Mouse (Mus musculus): ENCODE results near the gene Kiss1r. TPM values are rescaled to one million over a fixed set of nuclear protein-coding genes. Genes with fewer than 3 reads are reported as not detected.

The Kiss1r gene
- total and polyA plus RNA-seq, 3 experiments, result 0.30 to 0.33 (median 0.33) TPM

GRCm38 (mm10) chr10:79929967-79930825 lies 13.4 kb downstream of the Kiss1r start:
- H3K9me3 ChIP-seq (replicated peaks), result no peaks in the 10 kb centered on the region
- no peak for TF ChIP-seq CTCF (IDR thresholded peaks at IDR 0.05; ENCODE audit: low read depth, low read length)
- no peak for TF ChIP-seq POLR2AphosphoS5 (IDR thresholded peaks at IDR 0.05; ENCODE audit: insufficient replicate concordance, low read depth, low read length)
- no peak for TF ChIP-seq TAL1 (conservative IDR thresholded peaks at IDR 0.05; ENCODE audit: low read depth, low read length)
- TF ChIP-seq GATA2 (IDR thresholded peaks at IDR 0.05; ENCODE audit: borderline replicate concordance, low read depth, low read length), result no peak
- TF ChIP-seq GATA1 (IDR thresholded peaks at IDR 0.05; ENCODE audit: borderline replicate concordance, low read length), result no peak
- no peak for ATAC-seq (ENCODE audit: extremely low read depth, insufficient number of reproducible peaks, low FRiP score, poor library complexity, severe bottlenecking)
- no peak overlapping the region; the same call in 1 of the 2 replicates for H3K4me3 ChIP-seq (ENCODE audit: low read depth, low read length)
- H3K27me3 ChIP-seq (ENCODE audit: insufficient read depth, low read length), result no peaks in the 10 kb centered on the region
- H3K36me3 ChIP-seq (replicated peaks), result peaks cover 61% of the 10 kb centered on the region
- H3K4me1 ChIP-seq (ENCODE audit: insufficient read depth, low read depth, low read length), result peaks cover 77% of the 10 kb centered on the region
- DNase-seq (ENCODE audit: low spot score), result no peak

DNA sequence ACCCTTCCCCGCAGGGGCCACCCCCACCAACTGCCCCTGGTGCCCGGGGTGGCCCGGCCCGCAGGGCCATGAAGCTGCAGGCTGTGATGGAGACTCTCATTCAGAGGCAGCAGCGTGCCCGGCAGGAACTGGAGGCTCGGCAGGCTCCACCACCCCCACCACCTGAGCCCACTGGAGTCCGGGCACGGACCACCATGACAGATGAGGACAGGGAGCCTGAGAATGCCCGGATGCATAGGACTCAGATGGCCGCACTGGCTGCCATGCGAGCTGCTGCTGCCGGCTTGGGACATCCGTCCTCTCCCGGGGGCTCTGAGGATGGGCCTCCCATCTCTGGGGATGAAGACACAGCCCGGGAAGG lies 14.0 kb downstream of the Kiss1r start:
- Histone ChIP-seq H3K4me1 (ENCODE audit: insufficient read depth, low read depth, low read length) (peaks cover 79% of the 10 kb centered on the region), H3K27me3 (ENCODE audit: insufficient read depth, low read length) (no peaks in the 10 kb centered on the region), H3K4me3 (ENCODE audit: low read depth, low read length) (no peak overlapping the region; the same call in 1 of the 2 replicates), H3K9me3 (replicated peaks) (no peaks in the 10 kb centered on the region), H3K36me3 (replicated peaks) (peaks cover 67% of the 10 kb centered on the region)
- no peak for TF ChIP-seq GATA1 (IDR thresholded peaks at IDR 0.05; ENCODE audit: borderline replicate concordance, low read length)
- no peak for TF ChIP-seq CTCF (IDR thresholded peaks at IDR 0.05; ENCODE audit: low read depth, low read length)
- no peak for TF ChIP-seq TAL1 (conservative IDR thresholded peaks at IDR 0.05; ENCODE audit: low read depth, low read length)
- DNase-seq (ENCODE audit: low spot score) (no peak), ATAC-seq (ENCODE audit: extremely low read depth, insufficient number of reproducible peaks, low FRiP score, poor library complexity, severe bottlenecking) (no peak)

DNA sequence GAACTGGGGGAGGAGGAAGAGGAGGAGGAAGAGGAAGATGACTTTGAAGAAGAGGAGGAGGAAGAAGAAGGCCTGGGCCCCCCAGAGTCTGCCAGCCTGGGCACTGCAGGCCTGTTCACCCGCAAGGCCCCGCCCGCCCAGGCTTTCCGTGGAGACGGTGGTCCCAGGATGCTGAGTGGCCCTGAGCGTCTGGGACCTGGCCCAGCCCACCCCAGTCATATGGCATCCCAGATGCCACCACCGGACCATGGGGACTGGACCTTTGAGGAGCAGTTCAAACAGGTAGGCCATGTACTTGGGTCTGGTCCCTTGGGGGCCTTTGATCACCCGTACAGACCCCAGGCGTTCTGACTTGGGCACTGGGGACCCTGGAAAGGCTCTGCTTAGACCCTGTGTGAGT lies 15.0 kb downstream of the Kiss1r start:
- H3K4me1 ChIP-seq (ENCODE audit: insufficient read depth, low read depth, low read length), result peaks cover 80% of the 10 kb centered on the region

GRCm38 (mm10) chr10:79932736-79933135 lies 16.0 kb downstream of the Kiss1r start:
- H3K9me3 ChIP-seq (replicated peaks), result no peaks in the 10 kb centered on the region
- H3K4me3 ChIP-seq (ENCODE audit: low read depth, low read length), result peak overlapping the region; percentile 8; the same call in 1 of the 2 replicates
- peaks cover 86% of the 10 kb centered on the region for H3K36me3 ChIP-seq (replicated peaks)
- no peaks in the 10 kb centered on the region for H3K27me3 ChIP-seq (ENCODE audit: insufficient read depth, low read length)
- ATAC-seq (ENCODE audit: extremely low read depth, insufficient number of reproducible peaks, low FRiP score, poor library complexity, severe bottlenecking) (no peak), DNase-seq (ENCODE audit: low spot score) (no peak)
- no peak for TF ChIP-seq CTCF (IDR thresholded peaks at IDR 0.05; ENCODE audit: low read depth, low read length)
- TF ChIP-seq POLR2AphosphoS5 (IDR thresholded peaks at IDR 0.05; ENCODE audit: insufficient replicate concordance, low read depth, low read length), result no peak
- TF ChIP-seq GATA1 (IDR thresholded peaks at IDR 0.05; ENCODE audit: borderline replicate concordance, low read length), result no peak
- peaks cover 89% of the 10 kb centered on the region for H3K4me1 ChIP-seq (ENCODE audit: insufficient read depth, low read depth, low read length)

More for the DNA sequence above, 15.0 kb downstream of the Kiss1r start:
- no peaks in the 10 kb centered on the region for H3K27me3 ChIP-seq (ENCODE audit: insufficient read depth, low read length)
- peaks cover 77% of the 10 kb centered on the region for H3K36me3 ChIP-seq (replicated peaks)
- H3K9me3 ChIP-seq (replicated peaks), result no peaks in the 10 kb centered on the region
- no peak for ATAC-seq (ENCODE audit: extremely low read depth, insufficient number of reproducible peaks, low FRiP score, poor library complexity, severe bottlenecking)
- no peak for DNase-seq (ENCODE audit: low spot score)
- no peak overlapping the region for H3K4me3 ChIP-seq (ENCODE audit: low read depth, low read length)
- TF ChIP-seq GATA1 (IDR thresholded peaks at IDR 0.05; ENCODE audit: borderline replicate concordance, low read length), result no peak
- no peak for TF ChIP-seq GATA2 (IDR thresholded peaks at IDR 0.05; ENCODE audit: borderline replicate concordance, low read depth, low read length)
- no peak for TF ChIP-seq CTCF (IDR thresholded peaks at IDR 0.05; ENCODE audit: low read depth, low read length)
- no peak for TF ChIP-seq TAL1 (conservative IDR thresholded peaks at IDR 0.05; ENCODE audit: low read depth, low read length)
- TF ChIP-seq POLR2AphosphoS5 (IDR thresholded peaks at IDR 0.05; ENCODE audit: insufficient replicate concordance, low read depth, low read length), result no peak

DNA sequence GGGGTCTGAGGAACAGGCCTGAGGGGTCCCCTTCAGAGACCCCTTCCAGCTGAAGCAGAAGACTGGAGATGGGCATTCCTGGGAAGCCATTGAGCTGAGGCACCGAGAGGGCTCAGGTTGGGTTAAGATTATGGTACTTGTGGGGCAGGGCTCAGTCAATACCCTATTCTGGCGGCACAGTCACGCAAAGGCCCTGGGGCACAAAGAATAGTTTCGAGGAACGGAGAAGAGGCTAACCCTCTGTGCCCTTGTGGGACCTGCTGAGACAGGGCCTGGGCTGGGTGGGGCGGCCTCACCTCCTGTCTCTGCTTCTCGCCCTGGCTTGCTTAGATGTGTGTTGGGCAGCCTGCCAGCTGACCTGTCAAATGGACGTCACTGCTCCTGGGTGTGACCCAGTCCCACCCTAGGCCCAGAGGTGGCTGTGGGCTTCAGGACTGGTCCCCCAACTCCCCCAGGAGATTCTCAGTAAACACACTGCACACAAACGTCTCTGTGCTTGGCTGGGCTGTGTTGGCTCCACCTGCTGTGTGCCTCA lies 16.4 kb downstream of the Kiss1r start:
- Histone ChIP-seq H3K27me3 (ENCODE audit: insufficient read depth, low read length) (no peaks in the 10 kb centered on the region), H3K4me3 (ENCODE audit: low read depth, low read length) (no peak overlapping the region), H3K36me3 (replicated peaks) (peaks cover 91% of the 10 kb centered on the region), H3K9me3 (replicated peaks) (no peaks in the 10 kb centered on the region), H3K4me1 (ENCODE audit: insufficient read depth, low read depth, low read length) (peaks cover 94% of the 10 kb centered on the region)
- no peak for DNase-seq (ENCODE audit: low spot score)
- no peak for TF ChIP-seq CTCF (IDR thresholded peaks at IDR 0.05; ENCODE audit: low read depth, low read length)
- no peak for TF ChIP-seq TAL1 (conservative IDR thresholded peaks at IDR 0.05; ENCODE audit: low read depth, low read length)
- TF ChIP-seq POLR2AphosphoS5 (IDR thresholded peaks at IDR 0.05; ENCODE audit: insufficient replicate concordance, low read depth, low read length), result no peak
- TF ChIP-seq GATA1 (IDR thresholded peaks at IDR 0.05; ENCODE audit: borderline replicate concordance, low read length), result no peak
- TF ChIP-seq GATA2 (IDR thresholded peaks at IDR 0.05; ENCODE audit: borderline replicate concordance, low read depth, low read length), result no peak
- ATAC-seq (ENCODE audit: extremely low read depth, insufficient number of reproducible peaks, low FRiP score, poor library complexity, severe bottlenecking), result no peak

GRCm38 (mm10) chr10:79933861-79934260 lies 17.1 kb downstream of the Kiss1r start:
- no peak overlapping the region for H3K4me3 ChIP-seq (ENCODE audit: low read depth, low read length)
- peaks cover 98% of the 10 kb centered on the region for H3K36me3 ChIP-seq (replicated peaks)
- H3K27me3 ChIP-seq (ENCODE audit: insufficient read depth, low read length), result no peaks in the 10 kb centered on the region
- DNase-seq (ENCODE audit: low spot score) (no peak), ATAC-seq (ENCODE audit: extremely low read depth, insufficient number of reproducible peaks, low FRiP score, poor library complexity, severe bottlenecking) (no peak)
- TF ChIP-seq POLR2AphosphoS5 (IDR thresholded peaks at IDR 0.05; ENCODE audit: insufficient replicate concordance, low read depth, low read length), result no peak
- no peak for TF ChIP-seq TAL1 (conservative IDR thresholded peaks at IDR 0.05; ENCODE audit: low read depth, low read length)
- no peak for TF ChIP-seq GATA2 (IDR thresholded peaks at IDR 0.05; ENCODE audit: borderline replicate concordance, low read depth, low read length)
- TF ChIP-seq GATA1 (IDR thresholded peaks at IDR 0.05; ENCODE audit: borderline replicate concordance, low read length), result no peak
- TF ChIP-seq CTCF (IDR thresholded peaks at IDR 0.05; ENCODE audit: low read depth, low read length), result no peak
- peaks cover 96% of the 10 kb centered on the region for H3K4me1 ChIP-seq (ENCODE audit: insufficient read depth, low read depth, low read length)
- no peaks in the 10 kb centered on the region for H3K9me3 ChIP-seq (replicated peaks)

Data from G1E (cell line).